Mouse (Mus musculus): ENCODE measurements around the gene Fsip1.

The Fsip1 gene

DNA sequence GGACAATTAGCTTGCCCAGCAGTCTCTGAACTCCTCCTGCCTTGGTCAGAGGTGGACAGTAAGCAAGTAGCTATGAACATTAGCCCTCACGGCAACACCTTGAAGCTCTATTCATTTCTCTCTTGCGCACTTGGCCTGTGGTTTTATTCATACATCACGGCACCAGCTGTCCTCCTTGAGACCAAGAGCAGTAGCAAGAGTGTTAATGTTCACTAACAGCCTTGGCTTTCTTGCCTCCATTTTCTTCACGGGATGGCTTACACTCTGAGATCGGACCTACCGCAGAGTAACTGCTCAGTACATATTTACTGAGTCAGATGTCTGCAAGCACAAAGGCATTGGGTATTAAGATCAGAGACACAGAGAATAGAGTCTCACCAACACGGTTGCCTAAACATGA, 132.3 kb downstream of the Fsip1 start:
- DNase-seq: no peak

DNA sequence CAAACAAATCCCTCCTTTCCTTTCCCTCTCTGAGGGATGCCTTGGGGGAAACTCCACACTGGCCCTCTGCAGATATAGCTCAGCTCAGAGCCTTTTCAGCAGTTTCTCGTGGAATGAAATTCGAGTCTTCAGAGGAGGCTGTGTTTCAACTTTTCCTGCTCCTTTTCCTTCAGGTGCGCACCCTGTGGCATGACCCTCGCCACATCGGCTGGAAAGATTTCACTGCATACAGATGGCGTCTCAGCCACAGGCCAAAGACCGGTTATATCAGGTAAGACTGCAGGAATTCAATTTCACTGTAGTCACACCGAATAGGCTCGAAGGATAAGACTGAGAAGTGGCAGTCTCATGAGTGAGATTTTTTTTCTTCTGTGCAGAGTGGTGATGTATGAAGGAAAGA, 133.0 kb downstream of the Fsip1 start:
- DNase-seq: no peak

GRCm38 (mm10) chr2:118122291-118122690, 134.5 kb downstream of the Fsip1 start:
- no peak for DNase-seq

- DNase-seq: no peak
These were observed 136.0 kb downstream of the Fsip1 start for GRCm38 (mm10) chr2:118120751-118121150.

GRCm38 (mm10) chr2:118120095-118120494, 136.7 kb downstream of the Fsip1 start:
- no peak for DNase-seq

GRCm38 (mm10) chr2:118119684-118120083, 137.1 kb downstream of the Fsip1 start:
- DNase-seq: no peak

DNA sequence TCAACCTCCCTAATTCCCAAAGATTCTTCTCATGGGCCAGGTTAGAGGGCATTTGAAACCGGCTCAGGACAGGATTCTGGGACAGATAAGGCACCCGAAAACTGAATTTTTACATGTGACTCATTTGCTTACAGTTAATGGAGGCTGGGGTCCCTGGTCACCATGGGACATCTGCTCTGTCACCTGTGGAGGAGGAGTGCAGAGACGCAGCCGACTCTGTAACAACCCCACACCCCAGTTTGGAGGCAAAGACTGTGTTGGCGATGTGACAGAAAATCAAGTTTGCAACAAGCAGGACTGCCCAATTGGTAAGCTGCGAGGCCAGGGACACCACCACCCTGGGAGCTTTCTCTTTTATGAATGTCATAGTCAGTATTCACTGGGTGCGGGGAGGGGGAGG, 138.3 kb downstream of the Fsip1 start:
- no peak for DNase-seq

DNA sequence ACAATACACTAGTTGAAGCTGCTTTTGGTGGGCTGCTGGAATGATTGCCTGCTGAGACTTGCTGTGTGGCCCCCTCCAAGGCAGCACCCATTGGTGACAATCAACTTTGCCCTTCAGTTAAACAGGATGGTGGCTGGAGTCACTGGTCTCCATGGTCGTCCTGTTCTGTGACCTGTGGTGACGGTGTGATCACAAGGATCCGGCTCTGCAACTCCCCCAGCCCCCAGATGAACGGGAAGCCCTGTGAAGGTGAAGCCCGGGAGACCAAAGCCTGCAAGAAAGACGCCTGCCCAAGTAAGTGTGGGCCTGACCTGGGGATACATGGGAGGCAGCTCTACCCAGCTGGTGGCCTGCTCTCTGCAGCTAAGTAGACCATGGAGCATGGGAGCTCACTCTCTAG, 138.7 kb downstream of the Fsip1 start:
- no peak for DNase-seq

GRCm38 (mm10) chr2:118117401-118117800, 139.4 kb downstream of the Fsip1 start:
- no peak for DNase-seq

GRCm38 (mm10) chr2:118116754-118117290, 139.9 kb downstream of the Fsip1 start:
- no peak for DNase-seq

GRCm38 (mm10) chr2:118116180-118116579, 140.6 kb downstream of the Fsip1 start:
- DNase-seq: no peak

DNA sequence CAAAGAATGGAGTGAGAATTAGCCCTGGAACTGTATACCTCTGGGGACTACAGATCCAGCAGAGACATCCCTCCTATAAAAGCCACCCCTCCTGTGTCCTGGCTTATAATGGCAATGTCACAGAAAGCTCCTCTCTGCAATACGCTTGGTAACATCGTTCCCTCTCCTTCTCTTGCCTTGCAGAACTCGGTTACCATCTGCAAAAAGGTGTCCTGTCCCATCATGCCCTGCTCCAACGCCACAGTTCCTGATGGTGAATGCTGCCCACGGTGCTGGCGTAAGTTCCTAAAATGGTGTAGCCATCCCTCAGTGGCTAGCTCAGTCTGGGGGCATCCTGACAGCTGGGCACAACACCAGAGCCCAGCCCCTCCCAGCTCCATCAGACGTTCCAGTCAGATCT, 141.1 kb downstream of the Fsip1 start:
- DNase-seq: no peak

DNA sequence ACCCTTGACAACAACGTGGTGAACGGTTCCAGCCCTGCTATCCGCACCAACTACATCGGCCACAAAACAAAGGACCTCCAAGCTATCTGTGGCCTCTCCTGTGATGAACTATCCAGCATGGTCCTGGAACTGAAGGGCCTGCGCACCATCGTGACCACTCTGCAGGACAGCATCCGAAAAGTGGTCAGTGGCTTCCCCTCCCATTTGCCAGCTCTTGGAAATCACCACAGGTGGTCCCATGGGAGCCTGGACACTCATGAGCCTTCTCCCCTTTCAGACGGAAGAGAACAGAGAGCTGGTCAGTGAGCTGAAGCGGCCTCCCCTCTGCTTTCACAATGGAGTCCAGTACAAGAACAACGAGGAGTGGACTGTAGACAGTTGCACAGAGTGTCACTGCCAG, 142.1 kb downstream of the Fsip1 start:
- DNase-seq: no peak

DNA sequence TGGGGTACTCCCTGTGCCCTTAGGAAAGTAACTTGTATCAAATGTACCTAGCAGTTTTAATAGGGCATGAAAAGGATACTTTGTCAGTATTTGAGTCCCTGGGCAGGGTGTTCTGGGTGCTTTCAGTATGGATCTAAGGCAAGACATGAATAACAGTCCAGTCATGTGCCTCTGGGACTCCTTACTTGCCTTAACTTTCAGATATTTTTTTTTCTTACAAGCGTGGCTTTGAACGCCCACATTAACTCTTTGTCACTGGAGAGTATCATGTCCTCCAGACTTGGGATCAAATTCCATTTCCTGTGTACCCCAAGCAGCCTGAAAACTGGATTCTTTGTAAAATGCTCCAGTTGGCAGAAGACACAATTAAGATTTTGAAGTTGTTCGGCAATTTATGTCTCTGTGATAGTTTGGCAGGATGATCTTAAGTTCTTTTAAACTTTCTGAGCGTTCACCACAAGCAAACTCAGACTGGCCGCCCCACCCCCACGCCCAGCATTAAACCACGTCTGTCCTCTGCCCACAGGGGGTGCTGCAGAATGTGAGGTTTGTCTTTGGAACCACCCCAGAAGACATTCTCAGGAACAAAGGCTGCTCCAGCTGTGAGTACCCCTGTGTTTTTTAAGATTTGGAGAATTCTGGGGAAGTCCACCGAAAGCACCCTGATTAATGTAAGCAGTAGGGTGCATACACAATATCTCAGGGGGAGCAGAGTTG, 142.8 kb downstream of the Fsip1 start:
- DNase-seq: no peak

- no peak for DNase-seq
These were observed 143.8 kb downstream of the Fsip1 start for GRCm38 (mm10) chr2:118112846-118113479.

DNA sequence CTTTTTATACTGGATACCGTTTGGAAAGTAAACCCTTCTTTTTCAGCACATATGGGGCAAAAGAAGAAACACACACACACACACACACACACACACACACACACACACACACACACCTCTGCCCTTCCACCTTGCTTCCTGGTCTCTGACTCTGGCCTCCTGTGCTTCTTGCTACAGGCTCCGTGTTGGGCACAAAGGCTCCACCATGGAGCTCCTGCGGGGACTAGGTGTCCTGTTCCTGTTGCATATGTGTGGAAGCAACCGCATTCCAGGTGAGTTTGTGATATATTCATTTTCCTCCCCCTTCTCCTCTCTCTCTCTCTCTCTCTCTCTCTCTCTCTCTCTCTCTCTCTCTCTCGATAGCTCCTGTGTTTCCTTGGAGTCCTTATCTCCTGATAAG, 144.3 kb downstream of the Fsip1 start:
- no peak for DNase-seq

- DNase-seq: peak; percentile 9
These were observed 145.2 kb downstream of the Fsip1 start, which contains the start of gene Thbs1 for GRCm38 (mm10) chr2:118111488-118112131. Thbs1 (plus strand) TSS chr2:118111876.

GRCm38 (mm10) chr2:118111116-118111487, 145.7 kb downstream of the Fsip1 start:
- peak; percentile 31 for DNase-seq

GRCm38 (mm10) chr2:118110225-118110915, 146.4 kb downstream of the Fsip1 start:
- DNase-seq: no peak

- DNase-seq: no peak
These were observed 154.6 kb downstream of the Fsip1 start for GRCm38 (mm10) chr2:118102169-118102568.

DNA sequence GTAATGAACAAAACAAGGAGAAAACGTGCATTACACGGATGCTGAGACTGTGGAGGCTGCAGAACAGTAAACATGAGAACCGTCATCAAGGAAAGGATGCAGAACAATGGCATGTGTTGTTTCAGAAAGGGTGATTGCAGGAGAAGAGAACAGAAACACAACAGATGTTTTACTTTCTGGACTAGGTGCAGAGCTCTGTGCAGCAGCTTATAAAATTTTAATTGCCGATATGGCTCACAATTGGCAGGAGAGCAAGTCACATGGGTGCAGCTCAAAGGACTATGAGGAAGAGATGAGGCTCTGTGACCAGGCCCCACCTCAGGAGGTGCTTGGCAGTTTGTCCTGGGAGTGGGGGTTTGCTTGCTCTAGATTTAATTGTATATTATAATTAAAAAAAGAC, 157.7 kb downstream of the Fsip1 start:
- no peak for DNase-seq

- no peak for DNase-seq
These were observed 165.5 kb downstream of the Fsip1 start for GRCm38 (mm10) chr2:118091226-118091625.

DNA sequence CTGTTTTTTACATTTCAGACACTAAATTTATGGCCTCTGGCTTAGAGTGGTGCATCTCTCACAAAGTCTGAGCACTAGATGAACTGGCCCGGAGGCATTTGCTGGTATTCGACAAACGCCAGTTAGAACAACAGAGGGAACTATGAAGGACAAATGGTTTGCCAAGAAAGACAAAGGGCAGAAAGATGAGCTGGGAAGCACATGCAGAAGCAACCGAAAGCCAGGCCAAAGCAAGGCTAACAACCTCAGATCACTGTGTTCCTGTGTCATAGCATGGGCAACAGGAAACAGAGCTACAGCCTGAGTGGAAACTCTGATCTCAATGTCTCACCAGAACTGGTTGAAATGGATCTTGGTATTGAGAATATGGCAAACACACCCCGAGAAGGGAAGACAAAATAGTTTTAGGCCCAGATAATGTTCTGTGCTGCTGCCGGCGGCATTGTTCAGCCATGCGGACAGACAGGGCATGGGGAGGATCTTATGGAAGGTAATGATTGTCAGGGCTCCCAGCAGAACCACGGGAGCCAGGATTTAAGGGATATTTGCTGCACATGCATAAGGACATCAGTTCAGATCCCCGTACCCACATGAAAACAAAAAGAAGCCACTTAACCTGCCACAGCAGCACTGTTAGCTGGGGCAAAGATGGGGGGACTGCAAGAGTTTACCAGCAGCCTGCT, 169.6 kb downstream of the Fsip1 start:
- DNase-seq: no peak

All from cerebellum, adult 11-12 months (tissue).